Mouse (Mus musculus): ENCODE results near the gene Adk.

DNA sequence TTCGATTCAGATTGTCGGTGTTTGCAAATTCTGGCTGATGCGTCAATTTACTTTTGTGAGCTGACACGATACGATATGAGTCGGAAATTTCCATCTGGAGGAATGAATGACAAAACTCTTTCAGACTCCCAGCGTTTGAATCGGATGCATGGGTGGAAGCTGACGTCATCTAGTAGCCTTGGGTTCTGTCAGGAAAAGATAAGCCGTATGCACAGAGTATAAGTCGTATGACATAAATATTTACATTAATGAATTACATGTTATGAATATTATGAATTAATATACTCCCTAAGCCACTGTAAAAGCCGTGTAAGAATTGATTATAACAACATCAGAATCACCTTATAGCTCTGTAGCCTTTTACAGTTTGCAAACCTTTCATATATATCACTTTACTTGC, 13.3 kb upstream of the Adk start:
- no peak for TF ChIP-seq GATA1 (IDR thresholded peaks at IDR 0.05; ENCODE audit: low read length)
- TF ChIP-seq TAL1 (IDR thresholded peaks at IDR 0.05; ENCODE audit: low read length): no peak

Data from erythroblast, embryonic 14.5 days (primary cell).